Mouse (Mus musculus) spleen, adult 2 months (tissue): ENCODE results near the gene Gdap1l1. TPM values are rescaled to one million over a fixed set of nuclear protein-coding genes. Genes with fewer than 3 reads are reported as not detected.

Source experiments
- DNase-seq, 2 experiments: peaks; one replicate each; pipeline versions ENCODE4 v3.0.0 to v3.0.0-alpha.2; 2012 to 2021; ENCODE audit warnings: low spot score in 2 of 2, low read depth in 1 of 2
- H3K27ac ChIP-seq: fragments of 200-500 bp; 2 replicates; pipeline ENCODE4 v1.5.1; 2012; ENCODE audit warnings: low read length, inconsistent platforms; ENCODE audit not compliant: insufficient read depth
- H3K27me3 ChIP-seq: fragments of 200-500 bp; 2 replicates; pipeline ENCODE4 v1.6.1; 2012; ENCODE audit warnings: mild to moderate bottlenecking, moderate library complexity, low read length, inconsistent platforms; ENCODE audit not compliant: control insufficient read depth, insufficient read depth
- H3K36me3 ChIP-seq: fragments of 200-500 bp; 2 replicates; pipeline ENCODE4 v1.6.1; 2012; ENCODE audit warnings: mild to moderate bottlenecking, low read length, inconsistent platforms; ENCODE audit not compliant: control insufficient read depth, insufficient read depth
- H3K4me1 ChIP-seq: fragments of 200-500 bp; 2 replicates; pipeline ENCODE4 v1.6.1; 2011; ENCODE audit warnings: inconsistent platforms; ENCODE audit not compliant: control insufficient read depth, insufficient read depth, insufficient read length
- H3K4me3 ChIP-seq: fragments of 200-500 bp; 2 replicates; pipeline ENCODE4 v1.5.1; 2011; ENCODE audit warnings: mild to moderate bottlenecking, inconsistent platforms; ENCODE audit not compliant: insufficient read depth, insufficient read length; ENCODE audit errors: extremely low read depth
- CTCF ChIP-seq: fragments of 200-500 bp; IDR thresholded peaks from 2 replicates; pipeline ENCODE4 v1.5.1; 2011; ENCODE audit warnings: mild to moderate bottlenecking, inconsistent platforms; ENCODE audit not compliant: insufficient read depth, insufficient read length, insufficient replicate concordance; ENCODE audit errors: extremely low read depth
- POLR2A ChIP-seq: fragments of 200-500 bp; IDR thresholded peaks from 2 replicates; pipeline ENCODE4 v1.6.1; 2011; ENCODE audit warnings: low read depth, low read length, inconsistent platforms
- WGBS: fragments of 180-500 bp; shearing (Covaris S2); methylation state at CpG from one replicate; pipeline ENCODE4 v1.1.7; 2018; 5-methylcytosine and 5-hydroxymethylcytosine counted together
- polyA plus RNA-seq: library from polyadenylated mRNA; depleted of rRNA; stranded (reverse); fragments of >200 nt; gene quantifications from 2 replicates; pipeline ENCODE4 v1.2.3, GENCODE M21; 2012

Gdap1l1 gene
- polyA plus RNA-seq, 1 experiment: 0.19 TPM

- H3K4me1 ChIP-seq: peaks cover 9% of the 10 kb centered on the region
- no peak overlapping the region for H3K27ac ChIP-seq
- H3K27me3 ChIP-seq: no peaks in the 10 kb centered on the region
- WGBS: 94% methylated on average over 15 of the region's 15 CpGs
- TF ChIP-seq POLR2A (no peak), CTCF (no peak)
- no peak for DNase-seq
- no peak overlapping the region for H3K4me3 ChIP-seq
- peaks cover 4% of the 10 kb centered on the region for H3K36me3 ChIP-seq
These were observed 31.4 kb downstream of the Gdap1l1 start for GRCm38 (mm10) chr2:163469711-163470110.

GRCm38 (mm10) chr2:163471136-163471535 lies 32.9 kb downstream of the Gdap1l1 start:
- Histone ChIP-seq H3K4me1 (peaks cover 9% of the 10 kb centered on the region), H3K27ac (no peak overlapping the region), H3K4me3 (no peak overlapping the region), H3K36me3 (peaks cover 4% of the 10 kb centered on the region), H3K27me3 (no peaks in the 10 kb centered on the region)
- DNase-seq: no peak
- WGBS: 85% methylated on average over 3 of the region's 3 CpGs
- TF ChIP-seq CTCF (no peak), POLR2A (no peak)

GRCm38 (mm10) chr2:163471710-163472465 lies 33.6 kb downstream of the Gdap1l1 start:
- H3K27me3 ChIP-seq: no peaks in the 10 kb centered on the region
- 5% methylated on average over 36 of the region's 36 CpGs for WGBS
- peaks cover 4% of the 10 kb centered on the region for H3K36me3 ChIP-seq
- peak overlapping the region; percentile 66 for H3K27ac ChIP-seq
- DNase-seq: no peak
- H3K4me1 ChIP-seq: peaks cover 9% of the 10 kb centered on the region
- peak overlapping the region; percentile 96 for H3K4me3 ChIP-seq
- TF ChIP-seq CTCF: no peak
- TF ChIP-seq POLR2A: no peak

- peak within 1 kb of the TSS; percentile 96 for H3K4me3 ChIP-seq
- peaks cover 9% of the 10 kb centered on the region for H3K4me1 ChIP-seq
- H3K27me3 ChIP-seq: no peaks in the 10 kb centered on the region
- H3K36me3 ChIP-seq: peaks cover 4% of the 10 kb centered on the region
- TF ChIP-seq POLR2A (peak; percentile 10; the same call in 1 of the 2 replicates), CTCF (peak; percentile 99)
- H3K27ac ChIP-seq: peak within 1 kb of the TSS; percentile 66
- DNase-seq: peak; percentile 94
- under 1% methylated on average over 30 of the region's 30 CpGs for WGBS
These were observed 34.2 kb downstream of the Gdap1l1 start, which contains the start of gene Fitm2 for GRCm38 (mm10) chr2:163472466-163472851. Gene Fitm2, minus strand, starts transcription at chr2:163472629.

GRCm38 (mm10) chr2:163480191-163480825 lies 42.0 kb downstream of the Gdap1l1 start:
- no peaks in the 10 kb centered on the region for H3K36me3 ChIP-seq
- no peak overlapping the region for H3K4me3 ChIP-seq
- DNase-seq: no peak
- peaks cover 9% of the 10 kb centered on the region for H3K27me3 ChIP-seq
- H3K27ac ChIP-seq: no peak overlapping the region
- 57% methylated on average over 18 of the region's 18 CpGs for WGBS
- TF ChIP-seq POLR2A: no peak
- TF ChIP-seq CTCF: no peak
- no peaks in the 10 kb centered on the region for H3K4me1 ChIP-seq

GRCm38 (mm10) chr2:163481539-163482029 lies 43.3 kb downstream of the Gdap1l1 start:
- H3K4me3 ChIP-seq: no peak overlapping the region
- H3K27ac ChIP-seq: no peak overlapping the region
- H3K36me3 ChIP-seq: no peaks in the 10 kb centered on the region
- 7% methylated on average over 21 of the region's 21 CpGs for WGBS
- H3K27me3 ChIP-seq: peaks cover 9% of the 10 kb centered on the region
- no peaks in the 10 kb centered on the region for H3K4me1 ChIP-seq
- no peak for DNase-seq
- TF ChIP-seq POLR2A (no peak), CTCF (no peak)

- 80% methylated on average over 3 of the region's 3 CpGs for WGBS
- Histone ChIP-seq H3K4me3 (no peak overlapping the region), H3K27me3 (no peaks in the 10 kb centered on the region), H3K27ac (no peak overlapping the region), H3K4me1 (no peaks in the 10 kb centered on the region), H3K36me3 (no peaks in the 10 kb centered on the region)
- no peak for TF ChIP-seq CTCF
- TF ChIP-seq POLR2A: no peak
- no peak for DNase-seq
These were observed 49.1 kb downstream of the Gdap1l1 start for GRCm38 (mm10) chr2:163487360-163487759.
